Mouse (Mus musculus): ENCODE results near the gene Dcun1d4. TPM values are rescaled to one million over a fixed set of nuclear protein-coding genes. Genes with fewer than 3 reads are reported as not detected.
"Not testable (repeated sequence)": the region's sequence is repeated elsewhere in the genome, so short reads cannot be mapped to it uniquely, and the experiment has no call there.

Dcun1d4 gene
- total RNA-seq, 2 experiments from 2014 or later, result 1.3 to 7.4 TPM

- no peak for ATAC-seq (replicated peaks; ENCODE audit: low FRiP score, poor library complexity, severe bottlenecking)
Measured at GRCm38 (mm10) chr5:73576708-73577107, 95.9 kb downstream of the Dcun1d4 start.

GRCm38 (mm10) chr5:73578131-73578530 lies 97.3 kb downstream of the Dcun1d4 start:
- ATAC-seq (replicated peaks; ENCODE audit: low FRiP score, poor library complexity, severe bottlenecking), result no peak

- not testable (repeated sequence) for ATAC-seq (replicated peaks; ENCODE audit: low FRiP score, poor library complexity, severe bottlenecking)
Measured at GRCm38 (mm10) chr5:73584011-73584410, 103.2 kb downstream of the Dcun1d4 start.

GRCm38 (mm10) chr5:73585212-73586115 lies 104.7 kb downstream of the Dcun1d4 start:
- ATAC-seq (replicated peaks; ENCODE audit: low FRiP score, poor library complexity, severe bottlenecking), result no peak

- no peak for ATAC-seq (replicated peaks; ENCODE audit: low FRiP score, poor library complexity, severe bottlenecking)
Measured at GRCm38 (mm10) chr5:73586597-73586996, 105.8 kb downstream of the Dcun1d4 start.

GRCm38 (mm10) chr5:73587119-73587518 lies 106.3 kb downstream of the Dcun1d4 start:
- no peak for ATAC-seq (replicated peaks; ENCODE audit: low FRiP score, poor library complexity, severe bottlenecking)

- no peak for ATAC-seq (replicated peaks; ENCODE audit: low FRiP score, poor library complexity, severe bottlenecking)
Measured at GRCm38 (mm10) chr5:73598943-73599695, 118.3 kb downstream of the Dcun1d4 start.

- no peak for ATAC-seq (replicated peaks; ENCODE audit: low FRiP score, poor library complexity, severe bottlenecking)
Measured at GRCm38 (mm10) chr5:73599991-73600390, 119.2 kb downstream of the Dcun1d4 start.

GRCm38 (mm10) chr5:73601361-73601763 lies 120.6 kb downstream of the Dcun1d4 start:
- ATAC-seq (replicated peaks; ENCODE audit: low FRiP score, poor library complexity, severe bottlenecking), result no peak

GRCm38 (mm10) chr5:73602865-73603264 lies 122.1 kb downstream of the Dcun1d4 start:
- ATAC-seq (replicated peaks; ENCODE audit: low FRiP score, poor library complexity, severe bottlenecking), result no peak

- no peak for ATAC-seq (replicated peaks; ENCODE audit: low FRiP score, poor library complexity, severe bottlenecking)
Measured at GRCm38 (mm10) chr5:73604542-73604941, 123.7 kb downstream of the Dcun1d4 start.

GRCm38 (mm10) chr5:73604964-73605363 lies 124.2 kb downstream of the Dcun1d4 start:
- ATAC-seq (replicated peaks; ENCODE audit: low FRiP score, poor library complexity, severe bottlenecking), result no peak

Other genes with a start within 250 kb of the Dcun1d4 start
- 635 and 792 TPM in 2 replicates for gene Fryl, start 224.4 kb upstream of the Dcun1d4 start, total RNA-seq (2015; ENCODE audit: low replicate concordance)
- gene Fryl, start 224.4 kb upstream of the Dcun1d4 start, total RNA-seq (2017; ENCODE audit: low replicate concordance), result 1,411 and 1,492 TPM in 2 replicates
- gene Ociad1, start 188.2 kb upstream of the Dcun1d4 start, total RNA-seq (2015; ENCODE audit: low replicate concordance), result 69.2 and 94.7 TPM in 2 replicates
- 103 and 137 TPM in 2 replicates for gene Ociad1, start 188.2 kb upstream of the Dcun1d4 start, total RNA-seq (2017; ENCODE audit: low replicate concordance)
- not detected in 2 replicates for gene Ociad2, start 140.0 kb upstream of the Dcun1d4 start, total RNA-seq (2015; ENCODE audit: low replicate concordance)
- not detected in 2 replicates for gene Ociad2, start 140.0 kb upstream of the Dcun1d4 start, total RNA-seq (2017; ENCODE audit: low replicate concordance)
- gene Cwh43, start 74.9 kb upstream of the Dcun1d4 start, total RNA-seq (2015; ENCODE audit: low replicate concordance), result not detected in 2 replicates
- not detected in 2 replicates for gene Cwh43, start 74.9 kb upstream of the Dcun1d4 start, total RNA-seq (2017; ENCODE audit: low replicate concordance)
- gene Lrrc66, start 151.5 kb downstream of the Dcun1d4 start, total RNA-seq (2015; ENCODE audit: low replicate concordance), result not detected in 2 replicates
- gene Lrrc66, start 151.5 kb downstream of the Dcun1d4 start, total RNA-seq (2017; ENCODE audit: low replicate concordance), result 0.43 TPM in 1 of 2 replicates, not detected in the other
- 0.19 and 0.42 TPM in 2 replicates for gene Sgcb, start 166.8 kb downstream of the Dcun1d4 start, total RNA-seq (2015; ENCODE audit: low replicate concordance)
- gene Sgcb, start 166.8 kb downstream of the Dcun1d4 start, total RNA-seq (2017; ENCODE audit: low replicate concordance), result 0.17 and 0.28 TPM in 2 replicates
- gene Spata18, start 170.4 kb downstream of the Dcun1d4 start, total RNA-seq (2015; ENCODE audit: low replicate concordance), result not detected in 2 replicates
- gene Spata18, start 170.4 kb downstream of the Dcun1d4 start, total RNA-seq (2017; ENCODE audit: low replicate concordance), result not detected in 2 replicates